Mouse (Mus musculus) ES-Bruce4 (cell line): Measurements from ENCODE around the gene Nf1.

Experiments
- CTCF ChIP-seq: IDR thresholded peaks from one replicate; pipeline ENCODE4 v1.8.1; 2011; ENCODE audit warnings: low read depth, low read length
- EP300 ChIP-seq: IDR thresholded peaks from 2 replicates; pipeline ENCODE4 v1.6.1; 2011; ENCODE audit warnings: low read depth, low read length; ENCODE audit not compliant: insufficient read depth
- POLR2A ChIP-seq: IDR thresholded peaks from one replicate; pipeline ENCODE4 v1.8.1; 2011; ENCODE audit warnings: low read length; ENCODE audit not compliant: insufficient read depth

- TF ChIP-seq CTCF (no peak), EP300 (no peak), POLR2A (no peak)
These were observed 187.1 kb downstream of the Nf1 start for GRCm38 (mm10) chr11:79526549-79526948.
